8 mouse cellular contexts compared by ENCODE assay signal in the genomic region with DNA sequence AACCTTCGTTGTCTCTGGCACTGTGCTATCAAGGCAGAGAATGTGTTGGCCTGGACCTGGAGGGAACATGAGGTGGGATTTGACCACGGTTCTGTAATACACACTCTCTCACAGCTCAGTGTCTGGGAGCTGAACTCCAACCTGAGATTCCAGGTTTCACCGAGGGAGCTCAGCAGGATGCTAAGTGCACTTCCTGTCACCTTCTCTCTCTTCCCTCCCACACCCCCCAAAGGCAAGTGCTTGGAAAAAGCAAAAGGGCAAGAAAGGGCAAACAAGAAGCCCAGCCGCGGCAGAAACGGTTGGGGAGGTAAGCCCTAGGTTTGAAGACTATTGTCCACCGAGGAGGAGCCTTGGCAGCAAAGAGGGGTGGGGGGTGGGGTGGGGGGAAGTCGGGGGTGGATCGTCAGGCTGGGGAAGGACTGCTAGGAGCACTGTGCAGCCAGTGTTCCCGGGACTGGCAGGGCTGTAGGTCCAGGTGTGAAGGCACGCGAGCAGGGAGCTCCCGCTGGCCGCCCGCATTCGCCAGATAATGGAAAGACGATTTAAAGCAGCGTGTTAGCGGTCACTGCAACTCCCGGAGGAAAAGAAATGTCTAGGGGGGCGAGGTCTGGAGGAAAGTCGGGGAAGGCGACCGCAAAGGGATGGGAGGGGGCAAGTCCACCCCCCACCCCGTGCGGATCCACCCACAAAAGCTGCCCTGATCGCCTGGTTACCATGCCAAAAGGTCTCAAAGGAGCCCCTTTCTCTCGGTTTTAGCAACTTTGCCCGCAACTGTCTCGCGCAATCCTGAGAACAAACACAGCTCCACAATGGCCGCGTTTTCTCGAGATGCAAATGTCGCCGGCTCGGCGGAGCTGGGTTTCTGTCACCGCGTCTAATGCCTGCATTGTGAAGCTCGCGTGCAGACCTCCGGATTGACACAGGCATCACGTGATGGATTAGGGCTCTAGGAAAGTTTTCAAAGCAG. TPM values are rescaled to one million over a fixed set of nuclear protein-coding genes. Genes with fewer than 3 reads are reported as not detected.
DNase-seq lines count a peak whose midpoint lies in the region; ATAC-seq lines count a peak whose summit lies in the region.

No protein-coding gene starts in this region.

- WGBS in kidney, embryonic 16.5 days: under 1% methylated on average over 44 of the region's 44 CpGs
- WGBS in embryonic facial prominence, embryonic 10.5 days: under 1% methylated on average over 44 of the region's 44 CpGs
- under 1% methylated on average over 44 of the region's 44 CpGs for WGBS in intestine, embryonic 16.5 days
- under 1% methylated on average over 44 of the region's 44 CpGs for WGBS in neural tube, embryonic 12.5 days

- no peak overlapping the region for H3K27ac ChIP-seq in kidney, embryonic 16.5 days (ENCODE audit: low read length)
- H3K27ac ChIP-seq in embryonic facial prominence, embryonic 10.5 days (replicated peaks): peak overlapping the region; percentile 69
- no peak overlapping the region for H3K27ac ChIP-seq in intestine, embryonic 16.5 days (ENCODE audit: low read length)
- no peak overlapping the region for H3K27ac ChIP-seq in neural tube, embryonic 12.5 days

- H3K4me3 ChIP-seq in kidney, embryonic 16.5 days (ENCODE audit: low read length): peak overlapping the region; percentile 36
- H3K4me3 ChIP-seq in embryonic facial prominence, embryonic 10.5 days: peak overlapping the region; percentile 57
- H3K4me3 ChIP-seq in intestine, embryonic 16.5 days (ENCODE audit: low read length): peak overlapping the region; percentile 39
- peak overlapping the region; percentile 39 for H3K4me3 ChIP-seq in neural tube, embryonic 12.5 days

- DNase-seq in kidney, adult 9 months: no peak
- DNase-seq in embryonic facial prominence, embryonic 10.5 days (ENCODE audit: low spot score): peak; percentile 64
- DNase-seq in gastrocnemius, adult 8-10 months (ENCODE audit: low spot score in 2 of 2): no peak
- no peak for DNase-seq in lung, postnatal 4 days

- no peak overlapping the region for H3K9ac ChIP-seq in kidney, embryonic 16.5 days (replicated peaks; ENCODE audit: low read length)
- H3K9ac ChIP-seq in intestine, embryonic 16.5 days (ENCODE audit: low read depth, low read length): peak overlapping the region; percentile 43; the same call in 1 of the 2 replicates
- H3K9ac ChIP-seq in neural tube, embryonic 12.5 days: peak overlapping the region; percentile 60

- H3K36me3 ChIP-seq in kidney, embryonic 16.5 days (ENCODE audit: insufficient read depth, low read length): no peaks in the 10 kb centered on the region
- no peaks in the 10 kb centered on the region for H3K36me3 ChIP-seq in embryonic facial prominence, embryonic 10.5 days (replicated peaks)
- no peaks in the 10 kb centered on the region for H3K36me3 ChIP-seq in intestine, embryonic 16.5 days (ENCODE audit: control insufficient read depth, insufficient read depth, low read length)
- H3K36me3 ChIP-seq in neural tube, embryonic 12.5 days: no peaks in the 10 kb centered on the region

- no peaks in the 10 kb centered on the region for H3K9me3 ChIP-seq in kidney, embryonic 16.5 days (ENCODE audit: low read length)
- no peaks in the 10 kb centered on the region for H3K9me3 ChIP-seq in embryonic facial prominence, embryonic 10.5 days
- no peaks in the 10 kb centered on the region for H3K9me3 ChIP-seq in intestine, embryonic 16.5 days (ENCODE audit: control insufficient read depth, low read length)
- no peaks in the 10 kb centered on the region for H3K9me3 ChIP-seq in neural tube, embryonic 12.5 days

- peak overlapping the region; percentile 54 for H3K4me2 ChIP-seq in kidney, embryonic 16.5 days (replicated peaks; ENCODE audit: low read depth, low read length)
- H3K4me2 ChIP-seq in intestine, embryonic 16.5 days (ENCODE audit: low read depth, low read length): peak overlapping the region; percentile 58
- peak overlapping the region; percentile 79 for H3K4me2 ChIP-seq in neural tube, embryonic 12.5 days (replicated peaks)

- no peak for ATAC-seq in kidney, embryonic 16.5 days (ENCODE audit: low FRiP score, low TSS enrichment)
- no peak for ATAC-seq in intestine, embryonic 16.5 days
- ATAC-seq in neural tube, embryonic 12.5 days (ENCODE audit: low FRiP score, low read depth): peak; percentile 22; the same call in 1 of the 2 replicates
- ATAC-seq in erythroid progenitor cell, adult 5-6 weeks (replicated peaks; ENCODE audit: low FRiP score, poor library complexity, severe bottlenecking): no peak

- peaks cover 28% of the 10 kb centered on the region for H3K4me1 ChIP-seq in kidney, embryonic 16.5 days (ENCODE audit: insufficient read depth, low read length)
- peaks cover 48% of the 10 kb centered on the region for H3K4me1 ChIP-seq in embryonic facial prominence, embryonic 10.5 days
- peaks cover 34% of the 10 kb centered on the region for H3K4me1 ChIP-seq in intestine, embryonic 16.5 days (ENCODE audit: control insufficient read depth, insufficient read depth, low read length)
- peaks cover 46% of the 10 kb centered on the region for H3K4me1 ChIP-seq in neural tube, embryonic 12.5 days

- H3K27me3 ChIP-seq in kidney, embryonic 16.5 days (ENCODE audit: insufficient read depth, low read length): peaks cover 74% of the 10 kb centered on the region
- H3K27me3 ChIP-seq in embryonic facial prominence, embryonic 10.5 days (replicated peaks; ENCODE audit: low read depth, poor library complexity, severe bottlenecking): peaks cover 73% of the 10 kb centered on the region
- H3K27me3 ChIP-seq in intestine, embryonic 16.5 days (replicated peaks; ENCODE audit: control insufficient read depth, insufficient read depth, low read length): peaks cover 65% of the 10 kb centered on the region
- peaks cover 50% of the 10 kb centered on the region for H3K27me3 ChIP-seq in neural tube, embryonic 12.5 days (replicated peaks)

RNA-seq across cellular contexts. Expression of gene Pcdh8, which starts 2.6 kb away (rescaled TPM):
- polyA plus RNA-seq in kidney, embryonic 16.5 days (2015; fragmentation: Nextera tagmentation; extraction: Ambion mirVana): 1.6 and 1.9 TPM in 2 replicates
- 3.6 and 9.8 TPM in 2 replicates for polyA plus RNA-seq in embryonic facial prominence, embryonic 10.5 days (2016; fragmentation: Nextera tagmentation; extraction: Ambion mirVana)
- 0.39 and 1.1 TPM in 2 replicates for polyA plus RNA-seq in intestine, embryonic 16.5 days (2015; fragmentation: Nextera tagmentation; extraction: Ambion mirVana)
- 40.6 and 43.8 TPM in 2 replicates for polyA plus RNA-seq in neural tube, embryonic 12.5 days (2016; fragmentation: Nextera tagmentation; extraction: Ambion mirVana)
- total RNA-seq in gastrocnemius, adult 8-10 months (2022): not detected
- not detected in 2 replicates for total RNA-seq in erythroid progenitor cell, adult 5-6 weeks (2015; ENCODE audit: low replicate concordance)
- total RNA-seq in erythroid progenitor cell, adult 5-6 weeks (2017; ENCODE audit: low replicate concordance): not detected in 2 replicates
